Mouse (Mus musculus) gastrocnemius, postnatal 4 days (tissue): Measurements from ENCODE around the gene Syne1. TPM values are rescaled to one million over a fixed set of nuclear protein-coding genes. Genes with fewer than 3 reads are reported as not detected.

Experiments used
- DNase-seq, 2 experiments: peaks; one replicate each; pipeline ENCODE4 v3.0.0; 2021 to 2022; ENCODE audit warnings: low spot score in 2 of 2, mixed read lengths in 2 of 2
- total RNA-seq, 2 experiments: library from RNA; stranded (reverse); gene quantifications; 2 replicates each; pipeline ENCODE4 v1.2.3; 2021

Gene Syne1
- total RNA-seq, 2 experiments from 2014 or later = 87.0 to 87.9 TPM

DNA sequence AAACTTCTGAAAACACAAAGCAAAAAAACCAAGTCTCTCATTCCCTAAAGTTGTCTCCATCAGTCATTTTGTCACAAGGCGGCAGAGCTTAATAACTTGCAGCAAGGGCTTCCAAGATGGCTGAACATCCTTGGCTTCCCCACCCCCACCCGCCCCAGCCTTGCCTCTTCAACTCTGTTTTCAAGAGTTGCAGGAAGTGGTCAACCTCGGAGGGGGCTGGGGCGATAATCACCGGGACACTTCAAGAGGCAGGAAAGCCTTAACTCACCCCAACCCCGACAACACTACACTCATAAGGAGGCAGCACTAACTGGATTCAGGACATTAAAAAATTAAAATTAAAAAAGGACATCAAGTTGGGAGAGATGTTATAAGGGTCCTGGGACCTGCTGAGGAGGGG, 387.5 kb downstream of the Syne1 start:
- DNase-seq = no peak

DNA sequence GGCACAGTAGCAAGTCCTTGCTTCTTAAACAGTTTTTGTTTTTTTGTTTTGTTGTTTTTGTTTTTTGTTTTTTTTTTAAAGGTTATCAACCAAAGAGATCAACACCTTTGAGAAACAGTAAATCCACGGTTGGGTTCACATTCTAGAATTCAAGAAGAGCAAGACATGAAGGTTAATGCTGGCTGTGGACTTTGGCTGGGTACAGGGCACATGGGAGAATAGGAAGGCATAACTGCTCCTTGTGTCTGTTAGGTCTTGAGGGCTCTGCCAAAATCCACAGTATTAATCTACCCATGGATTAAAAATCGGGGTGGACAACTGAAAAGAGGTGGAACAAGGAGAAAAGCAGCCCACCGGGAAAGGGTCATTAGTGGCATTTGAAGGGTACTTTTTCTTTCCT, 388.0 kb downstream of the Syne1 start:
- DNase-seq = no peak

DNA sequence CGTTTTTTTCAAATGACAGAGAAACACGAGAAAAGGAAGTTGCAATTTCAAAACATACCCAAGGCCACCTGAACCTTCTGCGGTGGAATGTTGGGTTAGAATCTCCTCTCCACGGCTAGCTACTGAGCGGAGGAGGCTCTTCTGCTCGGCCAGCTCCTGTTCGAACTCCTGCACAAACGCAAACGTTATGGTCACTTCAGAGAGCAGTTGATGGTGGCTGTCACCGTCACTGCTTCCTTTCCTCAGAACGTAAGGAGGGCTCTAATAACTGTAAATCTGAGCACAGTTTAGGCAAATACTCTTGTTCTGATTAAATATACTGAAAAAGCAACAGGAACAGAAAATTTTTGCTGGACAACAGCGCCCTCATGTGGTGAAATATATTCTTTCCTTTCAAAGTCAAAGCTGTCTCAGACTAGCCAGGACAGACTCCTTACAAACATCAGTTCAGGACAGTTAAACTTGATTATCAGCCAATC, 389.8 kb downstream of the Syne1 start:
- DNase-seq = peak in 1 of 2 experiments; percentile 54

DNA sequence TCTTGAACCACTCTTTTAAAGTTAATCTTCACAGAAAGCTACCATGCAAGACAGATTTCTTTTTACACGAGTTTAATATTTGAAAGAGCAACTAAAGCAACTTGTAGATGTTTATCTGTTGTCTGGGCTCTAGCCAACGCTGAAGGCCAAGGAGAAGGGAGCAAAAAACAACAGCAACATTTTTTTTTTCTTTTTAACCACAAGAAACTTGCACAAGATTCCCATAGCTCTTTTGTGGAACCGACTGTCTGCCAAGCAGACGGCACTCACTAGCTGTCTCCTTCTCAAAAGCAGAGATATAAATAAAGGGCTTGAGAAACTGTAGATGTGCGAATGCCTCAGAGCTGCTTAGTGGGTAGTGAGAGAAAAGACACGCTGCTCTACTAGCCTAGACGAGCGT, 391.6 kb downstream of the Syne1 start:
- DNase-seq = no peak

DNA sequence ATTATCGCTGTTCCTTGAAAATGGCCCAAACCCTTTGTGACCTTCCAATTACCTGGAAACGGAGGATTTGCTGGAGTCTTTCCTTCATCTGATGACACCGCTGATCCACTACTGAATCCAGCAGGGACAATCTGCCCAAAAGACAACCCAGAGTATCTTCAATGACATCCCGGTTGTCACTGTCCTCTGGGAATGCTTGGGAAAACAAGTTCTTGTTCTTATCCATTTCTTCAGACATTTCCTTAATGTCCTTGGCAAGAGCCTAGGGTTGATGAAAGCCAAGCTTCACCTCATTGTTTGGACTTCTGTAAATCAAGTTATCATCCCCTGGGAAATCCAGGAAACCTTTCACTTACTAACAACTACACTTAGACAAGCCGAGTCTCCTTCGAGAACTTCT, 398.2 kb downstream of the Syne1 start:
- DNase-seq = no peak

DNA sequence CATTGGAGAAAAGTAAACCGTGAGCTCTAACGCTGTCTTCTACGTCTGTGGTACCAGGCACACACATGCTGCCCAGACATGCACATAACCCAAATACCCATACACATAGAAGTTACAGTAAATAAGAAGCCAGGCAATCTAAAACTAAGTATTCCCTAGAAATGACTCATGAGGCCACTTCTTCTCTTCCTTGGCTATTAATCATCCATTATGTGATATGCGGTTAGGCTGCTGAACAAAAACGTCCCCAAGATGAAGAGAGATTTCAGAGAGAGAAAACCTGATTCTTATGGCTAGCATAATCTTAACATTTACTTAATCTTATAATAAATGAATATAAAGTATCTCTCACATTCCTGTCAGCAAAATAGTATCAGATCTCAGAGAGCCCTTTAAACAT, 409.8 kb downstream of the Syne1 start:
- no peak for DNase-seq

DNA sequence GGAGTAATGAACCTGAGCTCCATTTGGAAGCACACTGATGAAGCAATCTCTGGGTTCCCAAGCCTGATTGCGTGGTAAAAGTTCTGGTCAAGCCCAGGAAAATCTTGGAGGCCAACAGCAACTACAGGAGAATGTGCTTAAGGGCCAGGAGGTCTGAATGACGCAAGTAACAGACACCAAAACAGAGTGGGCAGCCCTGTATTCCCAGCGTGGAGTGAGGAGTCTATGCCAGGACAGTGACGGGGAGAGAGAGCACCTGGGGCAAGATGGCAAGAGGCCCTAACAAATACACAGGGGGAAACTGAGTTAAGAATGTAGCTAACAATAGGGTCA, 411.4 kb downstream of the Syne1 start:
- DNase-seq = no peak

DNA sequence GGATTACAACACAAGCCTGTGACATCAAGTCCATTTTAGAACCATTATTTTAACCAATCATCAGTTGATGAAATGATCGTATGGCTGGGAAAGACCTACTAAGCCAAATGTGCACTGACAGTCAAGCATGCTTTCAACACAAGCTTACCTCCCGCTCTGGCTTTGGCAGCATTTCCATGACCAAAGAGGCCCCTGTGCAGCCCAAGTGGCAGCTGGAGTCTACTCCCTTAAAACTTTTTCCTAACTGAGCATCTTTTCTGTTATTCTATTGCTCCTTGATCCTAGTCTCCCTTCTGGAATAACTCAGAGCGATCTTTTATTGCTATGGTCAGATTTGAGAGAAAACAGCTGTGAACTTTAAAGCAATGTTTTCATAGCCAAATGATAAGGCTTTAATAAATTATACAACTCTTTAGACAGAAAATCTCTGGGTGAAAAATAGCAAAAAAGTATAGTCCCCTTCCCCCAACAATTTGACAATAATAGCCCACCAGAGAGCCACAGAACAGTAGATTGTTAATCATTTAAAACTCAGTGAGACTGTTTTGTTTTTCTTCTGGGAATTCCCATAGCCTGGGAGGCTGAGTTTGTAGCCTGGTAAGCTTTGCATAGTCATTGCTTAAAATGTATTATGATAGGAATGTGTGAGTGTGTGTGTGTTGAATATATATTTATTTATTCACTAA, 411.9 kb downstream of the Syne1 start:
- DNase-seq = no peak

DNA sequence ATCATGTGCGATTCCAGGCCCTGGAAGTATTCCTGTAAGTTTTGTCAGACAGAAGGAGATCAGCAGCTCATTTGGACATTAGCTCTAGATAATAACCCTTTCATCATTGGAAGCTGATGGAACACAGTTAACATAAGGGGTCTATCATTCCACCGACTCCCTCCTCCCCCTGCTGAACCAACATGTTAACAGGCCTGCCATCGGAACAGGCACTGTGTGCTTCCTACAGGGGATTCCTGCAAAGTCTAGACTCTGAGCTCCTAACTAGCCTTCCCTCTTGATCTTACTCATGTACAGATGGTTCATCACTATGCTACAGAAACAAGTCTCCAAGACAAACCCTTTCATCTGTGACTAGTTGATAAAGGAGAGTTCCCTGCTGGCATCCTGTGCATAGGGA, 419.2 kb downstream of the Syne1 start:
- DNase-seq = no peak

DNA sequence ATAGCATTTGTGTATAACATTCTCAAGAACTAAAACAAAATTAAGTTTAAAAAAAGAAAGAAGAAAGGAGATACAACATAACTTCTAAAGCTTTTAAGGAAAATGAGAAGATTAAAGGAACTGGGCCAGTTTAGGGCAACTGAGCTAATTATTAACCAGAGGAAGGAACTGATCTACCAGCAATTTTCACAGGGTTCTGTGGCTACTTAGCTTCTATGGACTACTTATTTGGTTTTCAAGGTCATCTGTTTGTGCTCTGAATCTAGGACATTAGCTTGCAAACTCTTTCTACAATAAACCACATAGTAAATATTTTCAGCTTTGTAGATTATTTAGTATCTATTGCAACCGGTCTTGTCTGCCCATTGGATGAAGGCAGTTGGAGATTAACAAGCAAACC, 420.8 kb downstream of the Syne1 start:
- DNase-seq = no peak

DNA sequence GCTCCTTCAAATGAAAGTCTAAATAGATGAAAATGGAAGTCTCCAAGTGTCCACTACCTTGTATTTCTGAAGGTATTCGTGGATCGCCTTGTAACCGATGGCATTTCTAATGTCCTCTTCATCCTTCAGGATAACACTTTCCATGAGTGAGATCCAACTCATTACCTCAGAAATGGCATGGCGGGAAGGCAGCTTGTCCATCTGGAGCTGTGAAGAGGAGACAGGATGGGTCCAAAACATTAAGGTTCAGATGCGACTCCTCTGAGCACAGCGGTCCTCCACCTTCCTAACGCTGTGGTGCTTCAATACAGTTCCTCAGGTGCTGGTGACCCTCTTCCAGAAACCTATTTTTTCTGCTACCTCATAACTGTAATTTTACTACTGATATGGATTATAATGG, 426.5 kb downstream of the Syne1 start:
- no peak for DNase-seq

DNA sequence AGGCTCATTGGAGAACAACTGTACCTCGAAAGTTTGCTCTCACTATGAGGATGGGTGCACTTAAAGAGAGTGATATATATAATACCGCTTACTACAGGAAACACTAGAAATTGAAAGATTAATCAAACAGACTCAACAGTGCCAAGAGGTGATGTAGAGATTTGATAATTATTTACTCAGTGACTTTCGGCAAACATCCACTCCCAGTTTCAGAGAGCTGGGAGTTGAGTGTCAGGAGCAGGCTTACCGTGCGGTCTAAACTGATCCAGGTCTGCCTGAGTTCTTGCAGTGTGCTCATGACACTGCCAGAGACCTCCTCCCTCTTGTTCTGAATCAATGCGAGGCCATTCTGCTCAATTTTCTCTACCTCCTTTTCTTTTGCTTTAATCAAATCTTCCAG, 434.6 kb downstream of the Syne1 start:
- no peak for DNase-seq

DNA sequence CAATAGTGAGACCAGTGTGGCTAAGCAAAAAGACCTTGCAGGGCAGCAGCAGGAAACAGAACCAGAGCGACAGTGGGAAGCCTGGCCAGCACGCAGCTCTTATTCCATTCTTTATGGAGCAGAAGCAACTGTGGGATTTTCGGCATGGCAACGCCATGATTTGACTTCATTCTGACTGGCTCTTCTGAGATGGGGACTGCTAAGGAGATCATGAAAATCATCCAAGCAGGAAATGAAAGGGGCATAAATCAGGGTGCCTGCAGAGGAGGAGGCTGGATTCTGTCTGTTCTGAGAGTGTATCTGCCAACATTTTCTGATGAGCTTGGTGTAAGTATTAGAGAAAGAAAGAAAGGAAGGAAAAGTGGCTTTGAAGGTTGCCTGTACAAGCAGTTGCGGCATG, 435.1 kb downstream of the Syne1 start:
- DNase-seq = no peak

DNA sequence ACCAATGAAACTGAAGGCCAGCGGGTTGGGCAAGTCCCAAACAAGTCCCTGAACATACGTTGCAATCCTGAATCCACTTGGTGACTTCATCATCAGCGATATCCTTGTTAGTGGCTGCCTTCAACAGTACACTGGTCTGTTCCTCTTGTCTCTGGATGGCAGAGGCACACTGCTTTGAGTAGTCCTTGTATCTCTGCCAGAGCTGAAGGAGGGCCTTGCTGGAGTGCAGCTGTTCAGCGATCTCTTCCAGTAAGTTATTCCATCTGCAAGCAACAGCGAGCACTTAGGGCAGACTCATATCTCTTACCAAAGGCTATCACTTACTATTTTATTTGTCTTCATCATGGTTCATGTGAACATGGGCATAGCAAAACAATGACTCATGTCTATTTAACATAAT, 440.5 kb downstream of the Syne1 start:
- DNase-seq = peak in 1 of 2 experiments; percentile 29

DNA sequence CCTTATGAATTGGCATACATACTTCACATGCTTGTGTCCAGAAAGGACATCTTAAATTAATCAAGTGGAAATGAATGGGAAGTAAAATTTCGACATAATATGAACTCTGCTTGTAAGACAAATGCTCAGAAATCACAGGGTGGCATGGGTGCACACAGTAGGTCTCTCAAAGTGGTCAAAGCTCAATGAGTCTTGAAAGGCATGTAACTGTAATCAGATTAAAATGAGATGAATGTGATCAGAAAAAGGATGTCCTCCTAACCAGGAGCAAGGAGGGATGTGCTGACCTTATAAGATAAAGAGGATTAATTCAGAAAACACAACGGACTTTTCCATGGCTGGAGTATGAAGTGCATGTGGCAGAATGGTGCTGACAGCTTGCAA, 453.5 kb downstream of the Syne1 start:
- no peak for DNase-seq

DNA sequence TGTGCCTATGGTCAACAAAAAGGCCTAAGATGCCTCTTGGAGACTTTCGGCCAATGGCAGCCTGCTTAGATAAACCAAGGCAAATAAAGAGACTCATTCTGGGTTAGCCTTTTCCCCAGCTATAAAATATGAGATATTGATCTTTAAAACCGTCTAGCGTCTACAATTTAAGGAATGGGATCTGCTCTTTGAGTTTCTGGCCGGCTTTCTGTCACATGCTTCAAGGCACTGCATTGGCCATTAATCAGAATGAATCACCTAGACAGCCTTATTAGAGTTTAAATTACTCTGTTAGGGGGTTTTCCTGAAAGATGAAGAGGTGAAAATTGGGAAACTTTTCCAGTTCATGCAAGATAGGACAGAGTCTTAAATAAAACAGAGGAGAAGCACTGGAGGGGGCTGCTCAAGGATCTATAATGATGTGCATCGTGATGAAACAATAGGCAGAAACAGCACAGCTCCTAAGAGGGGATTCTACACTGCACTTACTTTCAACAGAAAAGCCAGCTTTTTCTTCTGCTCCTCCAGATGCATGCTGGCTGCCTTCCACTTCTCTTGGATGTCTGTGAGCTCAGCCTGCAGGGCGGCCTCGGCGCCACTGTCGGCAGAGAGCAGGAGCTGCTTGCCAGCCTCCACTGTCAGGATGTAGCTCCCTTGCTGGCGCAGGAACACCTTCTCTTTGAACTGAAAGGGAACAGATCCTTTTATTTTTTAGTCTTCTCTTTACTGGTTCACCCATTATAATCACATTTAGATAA, 454.1 kb downstream of the Syne1 start:
- DNase-seq = peak in 1 of 2 experiments; percentile 73

DNA sequence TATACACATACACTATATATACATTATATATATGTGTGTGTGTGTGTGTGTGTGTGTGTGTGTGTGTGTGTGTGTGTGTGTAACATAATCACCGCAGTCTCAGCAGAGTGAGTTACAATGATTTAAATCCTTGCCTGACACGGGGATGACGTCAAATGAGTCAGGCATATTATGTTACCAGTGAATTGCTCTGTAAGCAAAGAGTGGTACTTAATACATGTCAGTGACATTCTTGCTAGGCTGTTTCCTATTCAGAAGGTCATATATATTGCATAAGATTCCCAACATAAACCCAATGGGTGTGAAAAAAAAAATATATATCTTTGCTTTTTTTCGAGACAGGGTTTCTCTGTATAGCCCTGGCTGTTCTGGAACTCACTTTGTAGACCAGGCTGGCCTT, 462.1 kb downstream of the Syne1 start:
- DNase-seq = no peak

DNA sequence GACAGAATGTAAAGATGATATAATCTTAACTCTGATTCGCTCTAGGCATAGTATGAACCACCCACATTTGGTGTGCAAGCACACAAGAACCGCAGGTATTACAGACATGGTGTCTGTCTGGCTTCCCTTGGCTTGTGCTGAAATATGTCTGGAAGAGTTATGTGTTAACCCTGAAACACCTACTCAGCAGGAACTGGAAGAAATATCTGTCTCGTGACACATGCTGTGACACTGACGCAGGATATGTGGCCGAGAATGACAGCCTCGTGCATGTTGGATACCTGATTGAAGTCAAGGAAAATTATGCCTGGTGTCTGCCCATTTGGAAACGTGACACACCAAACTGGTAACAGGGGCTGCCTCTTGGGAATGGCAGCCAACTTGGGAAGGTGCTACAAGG, 463.9 kb downstream of the Syne1 start:
- no peak for DNase-seq

DNA sequence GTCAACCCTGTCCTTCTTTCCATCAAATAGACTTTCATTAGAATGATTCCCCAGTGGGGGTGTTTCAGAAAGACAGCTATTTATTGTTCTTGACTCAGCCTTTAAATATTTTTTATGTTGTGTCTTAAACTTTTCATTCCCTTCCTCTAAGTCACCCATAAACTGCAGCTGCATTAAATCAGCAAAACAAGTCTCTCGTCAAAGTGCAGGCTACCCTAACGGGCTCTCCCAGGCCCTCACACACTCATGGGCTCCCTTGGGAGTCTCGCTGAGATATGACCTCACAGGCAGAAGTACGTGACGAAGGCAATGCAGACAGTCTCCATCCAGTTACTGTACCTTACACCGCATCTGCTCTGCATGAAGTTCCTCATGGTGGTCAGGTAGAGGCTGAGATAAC, 465.0 kb downstream of the Syne1 start:
- DNase-seq = no peak

DNA sequence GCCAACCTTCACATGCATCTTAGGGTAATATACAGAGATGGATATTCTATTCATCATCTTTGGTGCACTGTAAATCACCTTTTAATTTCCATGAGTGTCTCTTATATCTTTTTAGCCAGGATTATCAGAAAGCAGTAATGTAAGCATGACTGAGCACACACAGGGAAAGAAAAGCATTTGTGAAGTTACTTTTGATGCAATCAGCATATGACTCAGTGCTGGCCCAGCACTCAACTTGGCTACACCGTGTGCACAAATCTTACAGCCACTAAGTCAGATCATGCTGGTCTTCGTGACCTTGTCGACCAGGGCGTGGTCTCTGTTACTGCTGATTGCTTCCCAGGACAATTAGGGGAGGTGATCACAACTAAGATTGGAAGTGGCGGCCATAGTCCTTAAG, 465.5 kb downstream of the Syne1 start:
- DNase-seq = no peak

DNA sequence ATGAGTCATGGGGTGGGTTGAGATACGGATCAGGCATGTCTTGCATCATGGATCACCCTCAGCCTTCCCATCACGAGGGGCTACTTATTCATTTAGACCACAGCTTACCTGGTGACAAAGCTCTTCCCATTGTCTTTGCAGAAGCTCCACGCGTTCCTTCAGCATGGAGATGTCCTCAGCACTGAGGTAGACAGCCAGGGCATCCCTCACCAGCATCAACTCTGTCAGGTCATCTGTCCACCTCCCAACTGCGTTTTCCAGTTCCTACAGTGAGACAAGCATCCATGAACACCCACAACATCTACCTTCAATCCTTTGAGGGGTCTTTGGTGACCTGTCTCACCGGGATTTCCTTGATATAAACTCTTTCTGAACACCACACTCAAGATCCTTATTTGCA, 467.6 kb downstream of the Syne1 start:
- no peak for DNase-seq

DNA sequence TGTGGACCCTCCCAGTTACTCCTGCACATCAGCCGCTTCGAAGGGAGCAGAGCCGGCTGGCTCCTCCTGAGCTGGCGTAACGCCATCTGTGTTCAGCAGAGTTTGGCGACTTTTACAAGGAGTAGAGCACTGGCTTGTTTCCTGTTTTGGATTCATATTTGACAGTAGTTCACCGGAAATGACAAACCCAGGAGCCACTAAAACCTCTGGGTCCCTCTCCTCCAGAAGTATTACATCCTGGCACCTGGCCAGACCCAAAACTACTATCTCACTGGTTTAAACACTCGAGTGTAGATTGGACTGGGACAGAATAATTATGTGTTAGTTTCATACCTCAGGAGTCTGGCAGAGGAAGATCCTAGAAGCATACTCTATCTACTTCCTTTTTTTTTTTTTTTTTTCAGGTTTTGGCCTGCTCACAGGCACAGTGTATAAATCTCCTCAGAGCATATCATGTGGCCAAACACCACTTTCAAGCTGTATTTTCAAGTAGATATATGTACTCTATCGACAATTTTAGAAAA, 471.3 kb downstream of the Syne1 start:
- DNase-seq = peak; percentile 41 to 74

DNA sequence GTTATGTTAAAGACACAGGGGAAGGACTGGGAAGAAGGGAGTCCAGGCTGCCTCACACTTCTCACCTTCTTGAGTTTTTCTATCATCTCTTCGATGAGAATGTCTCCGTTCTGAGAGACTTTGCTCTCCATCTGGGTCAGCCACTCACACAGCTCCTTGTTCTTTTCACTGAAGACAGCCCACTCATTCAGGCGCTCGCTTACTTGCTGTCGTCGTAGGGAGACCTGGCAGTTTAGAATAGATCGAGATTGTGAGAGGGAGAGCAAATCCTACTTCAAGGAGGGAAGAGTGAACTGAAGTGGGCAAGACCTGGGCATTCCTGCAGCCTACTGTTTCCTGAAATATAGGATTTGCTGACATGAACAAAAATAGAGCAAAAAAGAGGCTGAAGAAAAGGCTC, 475.6 kb downstream of the Syne1 start:
- no peak for DNase-seq
